Mouse (Mus musculus) splenic B cell, adult 2 months (primary cell): ENCODE data around the gene Magix.
A peak's percentile ranks its signal among the peaks of the same experiment; 100 is the strongest.

Experiments
- DNase-seq: peaks from one replicate; pipeline ENCODE4 v3.0.0-alpha.2; 2011; ENCODE audit warnings: low read depth, low spot score
- H3K27me3 ChIP-seq: 2 replicates; pipeline ENCODE4 v1.6.1; 2012; ENCODE audit warnings: mild to moderate bottlenecking, low read length, moderate library complexity, mixed read lengths; ENCODE audit not compliant: control insufficient read depth, poor library complexity, insufficient read depth, severe bottlenecking
- H3K36me3 ChIP-seq: 2 replicates; pipeline ENCODE4 v1.6.1; 2012; ENCODE audit warnings: mild to moderate bottlenecking, low read length, moderate library complexity, mixed read lengths; ENCODE audit not compliant: control insufficient read depth, poor library complexity, insufficient read depth, severe bottlenecking

The Magix gene

DNA sequence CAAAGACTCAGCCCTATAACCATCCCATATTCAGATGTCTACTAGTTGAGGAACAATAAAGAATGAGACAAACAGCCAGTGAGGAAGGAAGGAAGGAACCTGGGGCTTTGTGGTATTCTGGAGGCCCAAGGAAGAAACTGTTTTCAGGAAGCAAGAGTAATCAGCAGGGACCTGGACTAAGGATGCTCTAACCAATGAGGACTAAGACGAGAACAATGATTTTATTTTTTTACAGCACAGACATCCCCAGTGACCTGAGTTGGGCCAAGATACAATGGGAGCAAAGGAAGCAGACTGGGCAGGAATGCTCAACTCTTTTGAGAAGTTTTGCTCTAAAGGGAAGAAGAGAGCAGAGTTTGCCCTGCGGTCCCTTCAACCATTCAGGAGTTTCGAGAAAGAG, 18.1 kb downstream of the Magix start:
- DNase-seq: no peak
- Histone ChIP-seq H3K36me3 (0 out of 2 replicates have a peak, but pooled peaks cover 1% of the 10 kb centered on the region), H3K27me3 (no peaks in the 10 kb centered on the region)

DNA sequence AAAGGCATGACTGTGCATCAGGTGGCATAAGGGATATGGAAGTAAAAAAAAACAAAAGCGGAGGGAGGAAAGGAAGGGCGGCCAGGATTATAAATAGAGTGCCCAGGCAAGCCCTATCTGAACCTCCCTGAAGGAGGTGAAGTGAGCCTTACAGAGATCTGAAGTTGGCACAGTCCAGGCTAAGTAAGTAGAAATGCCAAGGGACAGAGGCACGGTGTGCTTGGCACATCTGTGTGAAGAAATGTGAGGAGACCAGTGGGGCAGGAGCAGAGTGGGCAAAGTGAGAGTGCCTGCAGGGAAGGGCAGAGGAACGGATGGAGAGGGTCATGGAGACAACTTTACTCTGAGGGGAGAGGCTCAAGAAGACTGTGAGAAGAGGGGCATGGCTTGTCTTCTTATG, 20.0 kb downstream of the Magix start:
- no peak for DNase-seq
- Histone ChIP-seq H3K27me3 (no peaks in the 10 kb centered on the region), H3K36me3 (no peaks in the 10 kb centered on the region)

- Histone ChIP-seq H3K36me3 (no peaks in the 10 kb centered on the region), H3K27me3 (no peaks in the 10 kb centered on the region)
- no peak for DNase-seq
Measured at GRCm38 (mm10) chrX:7658785-7659589, 22.1 kb downstream of the Magix start.

- H3K36me3 ChIP-seq: no peaks in the 10 kb centered on the region
- DNase-seq: no peak
- H3K27me3 ChIP-seq: no peaks in the 10 kb centered on the region
Measured at GRCm38 (mm10) chrX:7658031-7658784, 22.8 kb downstream of the Magix start.

- no peaks in the 10 kb centered on the region for H3K36me3 ChIP-seq
- DNase-seq: peak; percentile 70
- no peaks in the 10 kb centered on the region for H3K27me3 ChIP-seq
Measured at GRCm38 (mm10) chrX:7657221-7657639, 23.8 kb downstream of the Magix start, which contains the start of gene Prickle3. Gene Prickle3 (plus strand): TSS chrX:7657260.

DNA sequence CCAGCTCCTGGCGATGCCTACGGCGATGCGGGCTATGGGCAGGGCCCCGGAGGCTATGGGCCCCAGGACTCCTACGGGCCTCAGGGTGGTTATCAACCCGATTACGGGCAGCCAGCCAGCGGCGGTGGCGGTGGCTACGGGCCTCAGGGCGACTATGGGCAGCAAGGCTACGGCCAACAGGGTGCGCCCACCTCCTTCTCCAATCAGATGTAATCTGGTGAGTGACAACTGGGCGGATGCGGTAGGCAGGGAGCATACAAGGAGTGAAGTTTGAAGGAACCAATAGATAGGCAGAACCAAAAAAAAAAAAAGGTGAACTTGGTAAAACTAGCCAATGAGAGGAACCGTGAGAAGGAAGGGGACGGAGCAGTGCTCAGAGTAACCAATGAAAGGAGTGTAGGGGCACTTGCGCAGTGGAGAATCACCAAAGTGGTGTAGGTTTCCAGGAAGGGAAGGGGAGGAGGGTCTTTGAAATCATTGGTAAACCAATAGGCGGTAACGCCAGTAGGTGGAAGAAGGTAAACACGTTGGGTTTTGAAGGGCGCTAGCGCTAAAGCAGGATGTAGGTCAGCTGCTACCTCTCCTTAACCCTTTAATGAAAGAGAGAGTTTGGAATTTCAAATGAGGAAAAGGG, 32.3 kb downstream of the Magix start:
- DNase-seq: peak; percentile 93
- Histone ChIP-seq H3K27me3 (no peaks in the 10 kb centered on the region), H3K36me3 (no peaks in the 10 kb centered on the region)

GRCm38 (mm10) chrX:7645349-7645748, 35.7 kb downstream of the Magix start:
- DNase-seq: peak; percentile 87
- no peaks in the 10 kb centered on the region for H3K27me3 ChIP-seq

GRCm38 (mm10) chrX:7640785-7641184, 40.3 kb downstream of the Magix start:
- DNase-seq: no peak
- Histone ChIP-seq H3K36me3 (no peaks in the 10 kb centered on the region), H3K27me3 (no peaks in the 10 kb centered on the region)

More at GRCm38 (mm10) chrX:7645349-7645748, 35.7 kb downstream of the Magix start:
- no peaks in the 10 kb centered on the region for H3K36me3 ChIP-seq

DNA sequence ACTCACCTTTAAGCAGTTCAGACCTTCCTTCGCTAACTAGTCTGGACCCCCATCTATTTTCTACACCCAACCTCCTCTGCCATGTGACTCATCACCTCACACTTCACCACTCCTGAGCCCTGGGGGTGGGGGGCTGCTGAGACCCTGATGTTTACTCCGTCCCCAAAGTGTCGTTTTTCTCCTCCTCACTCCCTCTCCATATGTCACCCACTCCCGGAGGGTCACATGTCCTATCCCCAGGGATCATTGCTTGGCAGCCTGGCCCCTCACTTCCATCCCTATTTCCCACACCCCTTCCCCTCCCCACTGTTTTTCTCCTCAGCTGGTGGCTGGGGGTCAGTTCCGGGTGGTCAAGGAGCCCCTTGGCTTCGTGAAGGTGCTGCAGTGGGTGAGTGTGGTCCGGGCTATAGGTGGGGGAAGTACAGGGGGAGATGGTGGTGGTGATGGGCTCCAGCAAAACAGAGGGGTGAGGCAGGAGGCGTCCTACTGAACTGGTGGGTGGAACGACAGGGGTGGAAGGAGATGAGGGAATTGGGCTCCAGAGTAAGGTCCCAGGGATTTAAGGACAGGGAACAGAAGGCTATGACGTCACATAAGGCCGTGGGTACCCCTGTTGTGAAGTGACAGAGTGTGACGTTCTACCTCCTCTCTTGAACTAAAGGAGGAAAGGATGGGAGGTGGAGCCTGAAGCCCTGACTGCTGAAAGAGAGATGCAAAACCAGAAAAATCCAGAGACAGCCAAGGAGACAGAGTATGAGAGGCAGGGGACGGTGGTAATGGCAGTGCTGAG, 41.3 kb downstream of the Magix start:
- H3K27me3 ChIP-seq: no peaks in the 10 kb centered on the region
- no peak for DNase-seq
- no peaks in the 10 kb centered on the region for H3K36me3 ChIP-seq

DNA sequence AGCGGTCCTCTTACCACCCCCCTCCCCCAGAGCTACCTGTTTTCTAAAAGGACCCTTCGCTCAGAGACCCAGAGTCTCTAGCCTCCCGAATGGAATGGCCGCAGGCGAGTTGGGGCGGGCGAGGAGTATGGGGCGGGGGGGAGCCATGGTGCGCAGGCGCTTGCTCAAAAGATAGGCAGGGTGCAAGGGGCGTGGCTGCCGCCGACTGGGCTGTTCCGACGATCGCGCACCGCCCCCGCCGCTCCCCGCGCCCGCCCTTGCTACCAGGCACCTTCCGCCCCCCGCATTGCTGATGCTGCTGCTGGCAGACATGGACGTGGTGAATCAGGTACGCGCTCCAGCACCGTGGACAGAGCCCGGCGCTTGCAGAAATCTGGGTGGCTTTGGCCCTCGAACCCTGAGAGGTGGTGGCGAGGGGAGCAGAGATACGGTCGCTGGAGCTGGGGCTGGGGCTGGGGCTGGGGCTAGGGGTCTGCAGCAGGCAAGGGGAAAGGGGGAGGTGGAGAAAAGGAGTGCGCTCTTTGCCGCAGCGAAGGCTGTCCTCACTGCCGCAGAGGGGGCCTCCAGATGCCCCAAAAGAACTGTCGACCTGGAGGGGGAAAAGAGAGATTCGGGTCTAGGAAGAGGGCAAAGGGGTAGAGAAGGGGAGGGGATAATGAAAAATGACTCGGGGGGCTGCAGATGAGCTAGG, 42.5 kb downstream of the Magix start, which contains the start of gene Syp:
Syp (plus strand) TSS at position 71 of the 691 bp plus-strand sequence.
- DNase-seq: peak; percentile 82
- H3K36me3 ChIP-seq: no peaks in the 10 kb centered on the region
- H3K27me3 ChIP-seq: no peaks in the 10 kb centered on the region

DNA sequence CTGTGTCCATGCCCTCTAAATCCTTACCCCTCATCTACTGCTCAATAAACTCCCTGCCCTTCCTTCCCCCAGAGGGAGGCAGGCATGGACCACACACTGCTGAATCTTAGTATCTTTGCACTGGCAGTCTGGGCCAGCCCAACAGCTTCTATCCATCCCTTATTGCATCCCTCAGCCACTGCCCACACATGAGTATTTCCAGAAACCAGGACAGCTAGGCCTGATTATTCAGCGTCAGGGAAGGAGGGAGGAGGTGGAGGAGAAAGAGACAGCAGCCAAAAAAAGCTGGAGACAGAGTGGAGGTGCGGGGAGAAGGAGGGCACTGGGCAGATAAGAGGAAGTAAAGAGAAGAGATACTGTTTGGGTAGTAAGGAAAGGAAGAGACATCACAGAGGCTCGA, 46.0 kb downstream of the Magix start:
- no peak for DNase-seq
- H3K36me3 ChIP-seq: no peaks in the 10 kb centered on the region
- no peaks in the 10 kb centered on the region for H3K27me3 ChIP-seq

DNA sequence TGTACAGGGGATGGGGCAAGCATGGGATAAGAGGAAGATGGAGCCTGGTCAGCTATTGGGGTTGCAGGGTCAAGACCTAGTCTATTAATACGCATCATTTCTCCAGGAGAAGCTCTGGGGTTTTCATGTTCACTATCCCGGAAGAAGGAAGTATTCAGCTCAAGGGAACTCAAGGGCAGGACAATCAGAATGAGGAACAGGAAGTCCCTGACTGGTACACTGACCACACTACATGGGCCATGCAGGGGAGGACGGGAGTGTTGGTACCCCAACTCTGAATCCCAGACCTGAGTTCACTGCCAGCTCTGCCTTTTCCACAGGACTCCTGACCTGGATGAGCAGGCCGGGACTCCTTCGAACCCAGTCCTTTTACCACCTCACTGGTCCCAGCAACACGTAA, 48.5 kb downstream of the Magix start:
- no peak for DNase-seq
- H3K36me3 ChIP-seq: no peaks in the 10 kb centered on the region
- no peaks in the 10 kb centered on the region for H3K27me3 ChIP-seq
